Mouse (Mus musculus) B cell, adult 2 months (primary cell): ENCODE data around the gene Pdcd11.

Source experiments
- DNase-seq, 2 experiments: peaks; one replicate each; pipeline ENCODE4 v3.0.0; 2022

Pdcd11 gene

GRCm38 (mm10) chr19:47090550-47091156 is at the start of gene Pdcd11, which contains the start of gene Usmg5:
Gene Pdcd11 (plus strand): TSS chr19:47090768.
Gene Usmg5 (minus strand): TSS chr19:47090647.
- DNase-seq = peak; percentile 93 to 94

GRCm38 (mm10) chr19:47043608-47044007 is 47.0 kb upstream of the Pdcd11 start:
- DNase-seq = no peak

DNA sequence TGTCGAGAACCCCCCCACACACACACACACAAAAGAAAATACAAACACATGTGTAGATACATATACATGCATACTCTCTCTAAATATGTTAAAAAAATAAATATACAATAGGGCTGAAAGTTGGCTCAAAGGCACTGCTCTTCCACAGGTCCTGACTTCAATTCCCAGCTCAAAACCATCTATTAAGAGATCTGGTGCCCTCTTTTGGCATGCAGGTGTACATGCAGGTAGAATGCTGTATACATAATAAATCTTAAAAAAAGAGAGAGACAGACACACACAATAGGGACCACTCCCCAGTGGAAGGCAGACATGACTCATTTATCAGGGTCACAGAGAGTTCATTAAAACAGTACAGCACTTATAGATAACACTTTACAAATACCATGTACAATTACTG is 44.2 kb upstream of the Pdcd11 start:
- no peak for DNase-seq

GRCm38 (mm10) chr19:47047236-47047833 is 43.2 kb upstream of the Pdcd11 start:
- no peak for DNase-seq

GRCm38 (mm10) chr19:47049061-47049460 is 41.5 kb upstream of the Pdcd11 start:
- DNase-seq = no peak

GRCm38 (mm10) chr19:47049840-47050239 is 40.7 kb upstream of the Pdcd11 start:
- no peak for DNase-seq

GRCm38 (mm10) chr19:47050271-47051032 is 40.1 kb upstream of the Pdcd11 start, which contains the start of gene Pcgf6:
Gene Pcgf6 (minus strand): TSS chr19:47050906.
- DNase-seq = peak; percentile 87

DNA sequence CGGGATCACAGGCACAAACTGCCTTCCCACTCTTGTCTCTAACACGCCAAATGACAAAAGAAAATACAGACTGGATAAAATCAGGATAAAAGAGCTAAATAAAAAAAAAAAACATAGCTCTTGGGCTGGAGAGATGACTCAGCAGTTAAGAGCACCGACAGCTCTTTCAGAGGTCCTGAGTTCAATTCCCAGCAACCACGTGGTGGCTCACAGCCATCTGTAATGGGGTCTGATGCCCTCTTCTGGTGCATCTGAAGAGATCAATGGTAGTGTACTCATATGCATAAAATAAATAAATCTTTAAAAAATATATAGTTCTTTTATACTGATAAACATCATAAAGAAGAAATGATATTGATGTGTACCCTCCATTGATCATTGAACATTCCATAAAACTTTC is 37.6 kb upstream of the Pdcd11 start:
- DNase-seq = no peak

DNA sequence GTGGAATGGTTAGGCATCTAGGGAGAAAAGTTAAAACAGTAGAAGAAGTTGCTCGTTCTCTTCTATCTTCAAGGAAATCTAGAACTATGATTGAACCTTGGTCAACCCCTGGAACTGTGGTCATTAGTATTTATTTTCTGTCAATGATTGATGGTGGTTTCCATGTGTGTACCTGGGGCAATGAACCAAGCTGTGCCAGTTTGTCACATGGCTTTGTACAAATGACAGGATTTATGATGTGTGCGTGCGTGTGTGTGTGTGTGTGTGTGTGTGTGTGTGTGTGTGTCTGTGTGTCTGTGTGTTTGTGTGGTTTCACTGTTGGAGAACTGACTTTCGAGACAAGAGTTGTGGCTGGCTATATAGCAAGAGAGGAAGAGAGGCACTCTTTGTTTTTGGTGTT is 37.1 kb upstream of the Pdcd11 start:
- DNase-seq = no peak

DNA sequence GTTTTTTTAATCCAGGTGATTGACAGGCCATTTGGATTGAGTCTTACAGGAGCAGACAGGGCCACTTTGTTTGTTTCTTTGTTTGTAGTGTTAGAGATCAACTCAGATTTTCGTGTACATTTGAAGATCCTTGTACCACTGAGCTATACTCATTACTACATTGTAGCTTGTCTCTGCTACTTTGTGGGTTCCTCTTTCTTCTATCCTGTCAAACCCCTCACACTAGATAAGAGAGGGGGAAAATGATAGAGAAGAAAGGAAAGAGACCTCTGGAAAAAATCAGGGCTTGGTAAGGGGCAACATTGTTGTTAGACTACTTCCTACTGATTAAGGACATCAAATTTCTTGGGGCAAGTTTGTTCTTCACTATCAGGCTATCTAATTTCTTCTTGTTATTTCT is 32.9 kb upstream of the Pdcd11 start:
- DNase-seq = no peak

GRCm38 (mm10) chr19:47065860-47066259 is 24.7 kb upstream of the Pdcd11 start:
- DNase-seq = no peak

- DNase-seq = peak; percentile 96 to 98
Measured at GRCm38 (mm10) chr19:47067096-47067882, 23.3 kb upstream of the Pdcd11 start, which contains the start of gene Taf5. Gene Taf5 (plus strand): TSS chr19:47067746.

DNA sequence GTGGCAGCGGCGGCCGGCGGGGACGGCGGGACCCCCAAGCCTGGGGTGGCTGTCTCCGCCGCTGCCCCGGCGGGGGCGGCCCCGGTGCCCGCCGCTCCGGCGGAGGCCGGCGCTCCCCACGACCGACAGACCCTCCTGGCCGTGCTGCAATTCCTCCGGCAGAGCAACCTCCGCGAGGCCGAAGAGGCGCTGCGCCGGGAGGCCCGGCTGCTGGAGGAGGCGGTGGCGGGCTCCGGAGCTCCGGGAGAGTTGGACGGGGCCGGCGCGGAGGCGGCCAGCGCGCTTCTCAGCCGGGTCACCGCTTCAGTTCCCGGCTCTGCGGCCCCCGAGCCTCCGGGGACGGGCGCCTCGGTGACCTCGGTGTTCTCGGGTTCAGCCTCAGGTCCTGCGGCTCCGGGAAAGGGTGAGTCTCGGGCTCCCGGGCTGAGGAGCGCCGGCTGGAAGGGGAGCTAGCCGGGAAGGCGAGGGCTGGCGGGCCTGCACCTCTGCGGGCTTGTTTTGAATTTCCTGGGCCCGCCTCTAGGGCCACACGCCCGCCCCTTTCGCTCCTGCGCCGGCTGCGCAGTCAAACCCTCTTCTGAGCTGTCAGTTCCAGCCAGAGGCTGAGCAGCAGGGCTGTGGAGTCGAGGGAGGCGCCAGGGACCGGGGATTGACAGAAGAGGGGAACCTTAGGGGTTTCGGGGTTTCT is 22.5 kb upstream of the Pdcd11 start:
- DNase-seq = peak; percentile 86

DNA sequence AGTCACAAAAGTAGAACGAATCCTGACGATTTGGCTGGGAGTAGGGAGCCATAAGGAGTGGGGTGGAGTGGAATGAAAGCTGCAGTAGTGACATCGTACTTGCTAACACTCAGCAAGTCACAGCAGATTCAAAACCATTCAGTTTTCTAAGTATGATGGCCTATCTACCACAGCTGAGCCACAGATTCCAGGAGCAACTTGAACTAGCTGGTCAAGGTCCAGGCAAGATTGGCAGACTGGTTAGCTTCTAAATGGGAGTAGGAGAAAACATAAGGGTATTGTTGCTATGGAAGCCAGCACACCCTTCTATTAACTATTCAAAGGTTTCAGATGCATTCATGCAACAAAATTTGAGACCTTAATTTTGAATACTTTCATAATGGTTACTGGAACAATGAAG is 2.3 kb upstream of the Pdcd11 start:
- no peak for DNase-seq

GRCm38 (mm10) chr19:47089718-47090525 is 646 bp upstream of the Pdcd11 start:
- no peak for DNase-seq

GRCm38 (mm10) chr19:47101080-47101479 is 10.5 kb downstream of the Pdcd11 start:
- DNase-seq = no peak

GRCm38 (mm10) chr19:47104641-47105271 is 14.2 kb downstream of the Pdcd11 start:
- DNase-seq = no peak

DNA sequence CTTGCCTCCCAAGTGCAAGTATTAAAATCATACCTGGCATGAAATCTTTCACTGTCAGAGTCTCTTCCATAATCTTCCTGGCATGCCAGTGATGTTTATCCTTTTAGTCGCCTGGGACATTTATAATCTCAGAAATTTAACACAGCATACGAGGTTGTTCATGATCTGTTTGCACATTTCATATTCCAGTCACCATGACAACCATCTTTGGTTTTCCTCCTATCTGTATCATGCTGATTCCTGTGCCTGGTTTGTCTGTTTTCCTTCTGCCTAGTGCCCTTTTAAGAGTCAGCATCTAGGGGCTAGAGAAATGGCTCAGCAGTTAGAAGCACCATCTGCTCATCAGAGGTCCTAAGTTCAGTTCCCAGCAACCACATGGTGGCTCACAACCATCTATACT is 28.1 kb downstream of the Pdcd11 start:
- no peak for DNase-seq

- peak; percentile 50 to 52 for DNase-seq
Measured at GRCm38 (mm10) chr19:47121054-47121453, 30.5 kb downstream of the Pdcd11 start.

GRCm38 (mm10) chr19:47122802-47123201 is 32.2 kb downstream of the Pdcd11 start:
- DNase-seq = peak; percentile 73 to 77

DNA sequence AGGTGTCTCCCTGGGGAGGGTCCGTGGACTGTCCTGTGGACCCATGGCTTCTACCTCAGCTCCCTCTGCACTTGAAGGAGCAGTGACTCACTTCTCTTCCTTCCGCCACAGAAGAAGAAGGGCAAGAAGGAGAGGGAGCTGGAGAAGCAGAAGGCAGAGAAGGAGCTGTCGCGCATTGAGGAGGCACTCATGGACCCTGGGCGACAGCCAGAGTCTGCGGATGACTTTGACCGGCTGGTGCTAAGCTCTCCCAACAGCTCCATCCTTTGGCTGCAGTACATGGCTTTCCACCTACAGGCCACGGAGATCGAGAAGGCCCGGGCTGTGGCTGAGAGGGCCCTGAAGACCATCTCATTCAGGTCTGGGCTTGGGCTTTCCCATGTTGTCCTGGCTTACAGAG is 37.6 kb downstream of the Pdcd11 start:
- DNase-seq = no peak
